Mouse (Mus musculus) neural tube, embryonic 15.5 days (tissue): ENCODE data around the gene Exoc6b. TPM values are rescaled to one million over a fixed set of nuclear protein-coding genes. Genes with fewer than 3 reads are reported as not detected.

Experiments used
- ATAC-seq: fragments of 200-750 bp; cut with Nextera tagmentation; 2 replicates; pipeline ENCODE4 v1.8.0; 2017; ENCODE audit warnings: mild to moderate bottlenecking, moderate TSS enrichment, moderate library complexity; ENCODE audit not compliant: low FRiP score
- H3K27ac ChIP-seq: fragments of 300-500 bp; sonication (generic); replicated peaks from 2 replicates; pipeline ENCODE4 v1.5.1; 2015; ENCODE audit warnings: mild to moderate bottlenecking, inconsistent platforms
- H3K27me3 ChIP-seq: fragments of 300-500 bp; sonication (generic); replicated peaks from 2 replicates; pipeline ENCODE4 v1.6.1; 2015; ENCODE audit warnings: inconsistent platforms
- H3K36me3 ChIP-seq: fragments of 300-500 bp; sonication (generic); 2 replicates; pipeline ENCODE4 v1.6.1; 2015; ENCODE audit warnings: inconsistent platforms
- H3K4me1 ChIP-seq: fragments of 300-500 bp; sonication (generic); 2 replicates; pipeline ENCODE4 v1.6.1; 2015; ENCODE audit warnings: inconsistent platforms
- H3K4me2 ChIP-seq: fragments of 300-500 bp; sonication (generic); 2 replicates; pipeline ENCODE4 v1.6.1; 2015; ENCODE audit warnings: inconsistent platforms, mild to moderate bottlenecking, moderate library complexity
- H3K4me3 ChIP-seq: fragments of 300-500 bp; sonication (generic); replicated peaks from 2 replicates; pipeline ENCODE4 v1.5.1; 2015; ENCODE audit warnings: mild to moderate bottlenecking, inconsistent platforms
- H3K9ac ChIP-seq: fragments of 300-500 bp; sonication (generic); replicated peaks from 2 replicates; pipeline ENCODE4 v1.6.1; 2015; ENCODE audit warnings: mild to moderate bottlenecking, inconsistent platforms
- H3K9me3 ChIP-seq: fragments of 300-500 bp; sonication (generic); replicated peaks from 2 replicates; pipeline ENCODE4 v1.6.1; 2016; ENCODE audit warnings: inconsistent platforms
- WGBS: fragments of 180-500 bp; shearing (Covaris S2); methylation state at CpG from one replicate; pipeline ENCODE4 v1.1.7; 2015; ENCODE audit warnings: mixed read lengths; 5-methylcytosine and 5-hydroxymethylcytosine counted together
- polyA plus RNA-seq: library from polyadenylated mRNA; unstranded; fragments of >200 nt; fragmentation: Nextera tagmentation; extraction: Ambion mirVana; gene quantifications from 2 replicates; pipeline ENCODE4 v1.2.1, GENCODE M21; 2015

Gene Exoc6b
- polyA plus RNA-seq, 1 experiment from 2014 or later = 44.5 TPM

DNA sequence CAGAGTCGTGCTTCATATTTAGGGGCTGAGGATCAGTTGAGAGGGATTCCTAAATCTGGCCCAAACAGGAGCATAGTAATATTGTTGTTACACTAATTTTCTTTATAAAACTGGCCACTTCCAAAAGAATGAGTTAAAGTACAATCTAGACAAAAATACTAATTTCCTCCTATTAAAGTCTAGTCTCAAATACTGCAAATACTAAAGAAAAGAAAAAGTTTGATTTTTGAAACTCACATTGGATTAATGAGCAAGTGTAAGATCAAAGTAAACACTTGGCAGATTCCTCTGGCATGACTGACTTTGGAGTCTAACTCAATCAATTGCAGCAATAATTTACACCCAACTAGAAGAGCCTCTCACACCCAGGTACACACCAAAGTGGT is 371.0 kb downstream of the Exoc6b start:
- no peak for ATAC-seq
- no peak overlapping the region for H3K9ac ChIP-seq
- whole genome bisulfite sequencing = 56% methylated on average over 1 of the region's 1 CpGs

DNA sequence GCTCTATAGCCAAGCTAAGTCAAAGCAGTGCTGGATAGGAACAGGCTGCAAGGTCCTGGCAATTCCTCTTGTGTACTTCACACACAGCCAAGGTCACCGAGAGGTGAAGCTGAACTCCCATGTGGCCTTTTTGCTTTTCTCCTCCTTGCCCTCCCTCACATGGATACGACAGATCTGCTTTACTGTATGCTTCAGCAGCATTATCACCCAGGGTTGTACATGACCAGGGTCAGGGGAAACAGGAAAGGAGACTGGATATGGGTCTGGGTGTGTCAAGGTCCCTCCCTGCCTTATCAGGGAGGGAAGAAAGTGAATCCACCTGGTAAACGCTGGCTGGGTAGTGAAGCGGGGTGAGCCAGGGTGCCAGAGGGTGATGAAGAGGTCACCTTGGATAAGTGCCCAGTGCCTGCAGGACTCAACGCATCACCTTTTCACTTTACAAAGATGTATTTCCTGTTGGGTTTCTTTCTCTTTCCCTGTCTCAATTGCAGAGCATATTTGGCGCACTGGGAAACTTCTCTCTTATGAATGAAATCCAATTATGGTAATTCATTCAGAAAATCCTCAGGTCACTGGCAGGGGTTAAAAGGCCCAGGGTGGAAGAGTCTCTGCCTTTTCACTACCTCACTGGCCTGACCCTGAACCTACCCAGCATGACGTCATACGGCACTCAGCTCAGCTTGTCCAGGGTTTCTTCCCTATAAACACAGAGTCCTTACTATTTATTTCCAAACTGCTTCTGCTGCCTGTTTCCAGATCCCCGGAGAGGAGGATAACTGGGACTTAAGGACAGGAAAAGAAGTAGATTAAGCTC is 371.6 kb downstream of the Exoc6b start:
- ATAC-seq = no peak
- WGBS = 40% methylated on average over 9 of the region's 9 CpGs
- no peaks in the 10 kb centered on the region for H3K9me3 ChIP-seq
- peaks cover 10% of the 10 kb centered on the region; the same call in 1 of the 2 replicates for H3K4me1 ChIP-seq
- no peaks in the 10 kb centered on the region for H3K36me3 ChIP-seq
- H3K9ac ChIP-seq = no peak overlapping the region
- H3K4me2 ChIP-seq = no peak overlapping the region
- no peak overlapping the region for H3K4me3 ChIP-seq
- no peaks in the 10 kb centered on the region for H3K27me3 ChIP-seq
- no peak overlapping the region for H3K27ac ChIP-seq

More for the DNA sequence above, 371.0 kb downstream of the Exoc6b start:
- Histone ChIP-seq H3K36me3 (no peaks in the 10 kb centered on the region), H3K4me3 (no peak overlapping the region), H3K4me2 (no peak overlapping the region), H3K27ac (no peak overlapping the region), H3K27me3 (no peaks in the 10 kb centered on the region), H3K9me3 (no peaks in the 10 kb centered on the region), H3K4me1 (peaks cover 9% of the 10 kb centered on the region; the same call in 1 of the 2 replicates)

DNA sequence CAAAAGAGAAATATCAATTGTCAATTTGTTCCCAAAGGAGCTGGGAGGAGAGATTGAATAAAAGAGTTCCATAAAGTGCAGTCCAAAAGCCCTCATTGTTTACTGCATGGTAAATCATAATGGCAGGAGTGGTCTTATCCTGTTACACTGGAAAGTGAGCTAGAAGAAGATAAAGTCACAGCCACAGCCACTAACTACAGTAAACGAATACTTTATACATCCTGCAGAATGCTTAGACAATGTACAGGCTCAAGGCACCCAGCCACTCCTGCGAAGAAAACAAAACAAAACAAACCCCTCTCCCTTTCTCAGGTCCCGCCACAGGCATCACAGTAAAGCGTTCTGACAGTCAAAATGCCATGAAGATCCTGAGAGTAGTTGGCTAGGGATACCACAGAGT is 375.5 kb downstream of the Exoc6b start:
- H3K9me3 ChIP-seq = no peaks in the 10 kb centered on the region
- H3K9ac ChIP-seq = no peak overlapping the region
- ATAC-seq = no peak
- no peak overlapping the region for H3K4me3 ChIP-seq
- 60% methylated on average over 4 of the region's 4 CpGs for WGBS
- H3K36me3 ChIP-seq = no peaks in the 10 kb centered on the region
- H3K4me2 ChIP-seq = no peak overlapping the region
- no peaks in the 10 kb centered on the region for H3K27me3 ChIP-seq
- H3K27ac ChIP-seq = no peak overlapping the region
- peaks cover 10% of the 10 kb centered on the region; the same call in 1 of the 2 replicates for H3K4me1 ChIP-seq

DNA sequence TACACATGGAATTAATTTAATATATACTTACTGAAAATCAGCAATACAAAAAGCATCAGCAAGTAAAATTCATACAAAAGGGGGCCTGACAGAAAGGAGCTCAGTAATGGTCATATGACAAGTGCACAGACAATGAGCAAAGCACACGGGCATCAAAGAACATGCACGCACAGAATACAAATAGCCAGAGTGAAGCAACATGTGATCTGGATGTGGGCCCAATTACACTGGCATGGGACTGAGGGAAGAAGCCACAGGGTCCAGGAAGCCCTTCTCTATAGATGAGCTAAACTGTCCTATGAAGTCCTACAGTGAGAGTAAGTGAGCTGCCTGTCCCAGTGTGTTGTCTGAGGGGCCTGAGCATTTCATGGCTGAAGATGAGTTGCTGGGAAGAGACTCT is 376.1 kb downstream of the Exoc6b start:
- H3K4me3 ChIP-seq = no peak overlapping the region
- no peaks in the 10 kb centered on the region for H3K36me3 ChIP-seq
- no peak overlapping the region for H3K4me2 ChIP-seq
- H3K4me1 ChIP-seq = peaks cover 10% of the 10 kb centered on the region; the same call in 1 of the 2 replicates
- 48% methylated on average over 2 of the region's 2 CpGs for WGBS
- H3K9me3 ChIP-seq = no peaks in the 10 kb centered on the region
- H3K27ac ChIP-seq = no peak overlapping the region
- no peak overlapping the region for H3K9ac ChIP-seq
- no peaks in the 10 kb centered on the region for H3K27me3 ChIP-seq
- ATAC-seq = no peak

GRCm38 (mm10) chr6:84691907-84692306 is 377.4 kb downstream of the Exoc6b start:
- H3K4me3 ChIP-seq = no peak overlapping the region
- ATAC-seq = no peak
- no peak overlapping the region for H3K4me2 ChIP-seq
- 97% methylated on average over 3 of the region's 3 CpGs for WGBS
- 0 out of 2 replicates have a peak, but pooled peaks cover 2% of the 10 kb centered on the region for H3K4me1 ChIP-seq
- H3K36me3 ChIP-seq = no peaks in the 10 kb centered on the region
- H3K9ac ChIP-seq = no peak overlapping the region
- H3K27ac ChIP-seq = no peak overlapping the region
- H3K27me3 ChIP-seq = no peaks in the 10 kb centered on the region
- H3K9me3 ChIP-seq = no peaks in the 10 kb centered on the region

DNA sequence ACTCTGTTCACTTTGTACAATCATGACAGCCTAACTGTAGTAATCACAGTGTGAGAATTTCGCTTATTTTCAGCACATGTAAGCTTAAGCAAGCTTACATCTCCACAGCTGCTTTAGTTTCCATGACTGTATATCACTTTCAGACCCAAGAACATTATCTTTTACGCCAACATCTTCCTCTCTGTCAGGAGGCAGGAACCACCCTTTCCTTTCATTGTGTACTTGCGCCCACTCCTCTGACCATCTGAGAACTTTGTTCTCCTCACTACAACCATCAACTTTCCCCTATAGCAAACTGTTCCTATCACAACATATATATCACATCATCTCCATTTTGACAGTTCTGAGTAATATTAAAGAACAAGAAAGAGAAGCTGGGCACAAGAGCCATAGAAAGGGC is 391.5 kb downstream of the Exoc6b start:
- no peak overlapping the region for H3K4me3 ChIP-seq
- H3K4me2 ChIP-seq = no peak overlapping the region
- H3K27me3 ChIP-seq = no peaks in the 10 kb centered on the region
- H3K9ac ChIP-seq = no peak overlapping the region
- no peak overlapping the region for H3K27ac ChIP-seq
- no peaks in the 10 kb centered on the region for H3K36me3 ChIP-seq
- 86% methylated on average over 3 of the region's 3 CpGs for WGBS
- H3K9me3 ChIP-seq = no peaks in the 10 kb centered on the region
- no peaks in the 10 kb centered on the region for H3K4me1 ChIP-seq
- no peak for ATAC-seq

GRCm38 (mm10) chr6:84674936-84675335 is 394.4 kb downstream of the Exoc6b start:
- 95% methylated on average over 3 of the region's 3 CpGs for whole genome bisulfite sequencing
- Histone ChIP-seq H3K4me1 (no peaks in the 10 kb centered on the region), H3K4me2 (no peak overlapping the region), H3K27ac (no peak overlapping the region), H3K36me3 (no peaks in the 10 kb centered on the region), H3K4me3 (no peak overlapping the region), H3K9ac (no peak overlapping the region), H3K27me3 (no peaks in the 10 kb centered on the region), H3K9me3 (no peaks in the 10 kb centered on the region)
- no peak for ATAC-seq

DNA sequence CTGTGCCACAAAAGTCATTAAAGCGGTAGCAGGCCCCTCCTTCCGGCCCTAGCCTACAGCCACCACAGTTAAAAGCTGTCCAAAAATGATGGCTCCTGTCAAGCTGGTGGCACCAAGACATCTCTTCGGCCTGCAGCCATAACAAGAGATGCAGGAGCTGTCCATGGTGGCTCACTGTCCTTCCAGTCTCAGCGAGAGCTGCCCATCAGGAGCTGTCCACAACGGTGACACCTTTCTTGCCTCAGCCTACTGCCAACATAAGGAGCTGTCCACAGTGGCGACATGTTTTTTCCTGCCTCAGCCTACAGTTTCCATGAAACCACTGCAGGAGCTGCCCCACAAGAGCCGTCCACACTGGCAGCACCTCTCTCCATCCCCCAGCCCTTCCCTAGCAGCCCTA is 395.2 kb downstream of the Exoc6b start:
- H3K27ac ChIP-seq = no peak overlapping the region
- 88% methylated on average over 7 of the region's 7 CpGs for WGBS
- no peak overlapping the region for H3K4me2 ChIP-seq
- no peaks in the 10 kb centered on the region for H3K4me1 ChIP-seq
- ATAC-seq = no peak
- no peaks in the 10 kb centered on the region for H3K36me3 ChIP-seq
- no peak overlapping the region for H3K9ac ChIP-seq
- H3K27me3 ChIP-seq = no peaks in the 10 kb centered on the region
- H3K4me3 ChIP-seq = no peak overlapping the region
- H3K9me3 ChIP-seq = no peaks in the 10 kb centered on the region

DNA sequence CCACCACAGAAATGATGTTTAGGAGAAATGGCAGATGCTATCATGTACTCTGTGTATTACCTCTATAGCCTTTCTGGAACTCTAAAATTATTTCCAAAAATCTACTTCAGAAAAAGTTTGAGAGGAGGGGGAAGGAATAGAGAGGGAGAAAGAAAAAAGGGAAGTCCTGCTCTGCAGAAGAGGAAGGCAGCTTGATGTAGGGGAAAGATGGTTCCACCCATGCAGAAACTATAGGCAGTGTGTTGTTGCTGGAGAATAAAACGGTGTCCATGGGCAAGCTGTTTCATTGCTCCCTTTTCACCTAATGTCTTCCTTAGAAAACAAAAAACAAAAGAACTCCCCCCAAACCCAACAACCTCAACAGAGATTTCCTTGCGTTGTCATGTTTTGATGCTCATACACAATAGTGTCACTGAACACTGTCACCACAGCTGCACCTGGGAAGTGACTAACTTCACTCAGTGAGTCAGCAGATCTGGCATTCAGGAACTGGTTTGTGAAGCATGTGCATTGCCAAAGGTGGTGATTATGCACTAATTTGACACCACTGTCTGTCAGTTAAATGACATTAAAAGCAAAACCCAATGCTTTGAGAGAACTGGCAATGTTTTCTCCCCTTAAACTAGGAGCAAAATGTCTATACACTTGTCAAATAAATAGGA is 407.7 kb downstream of the Exoc6b start:
- Histone ChIP-seq H3K4me3 (no peak overlapping the region), H3K9me3 (no peaks in the 10 kb centered on the region), H3K27me3 (no peaks in the 10 kb centered on the region), H3K4me1 (no peaks in the 10 kb centered on the region), H3K36me3 (no peaks in the 10 kb centered on the region), H3K4me2 (no peak overlapping the region), H3K27ac (no peak overlapping the region), H3K9ac (no peak overlapping the region)
- ATAC-seq = no peak
- WGBS = 81% methylated on average over 2 of the region's 2 CpGs

DNA sequence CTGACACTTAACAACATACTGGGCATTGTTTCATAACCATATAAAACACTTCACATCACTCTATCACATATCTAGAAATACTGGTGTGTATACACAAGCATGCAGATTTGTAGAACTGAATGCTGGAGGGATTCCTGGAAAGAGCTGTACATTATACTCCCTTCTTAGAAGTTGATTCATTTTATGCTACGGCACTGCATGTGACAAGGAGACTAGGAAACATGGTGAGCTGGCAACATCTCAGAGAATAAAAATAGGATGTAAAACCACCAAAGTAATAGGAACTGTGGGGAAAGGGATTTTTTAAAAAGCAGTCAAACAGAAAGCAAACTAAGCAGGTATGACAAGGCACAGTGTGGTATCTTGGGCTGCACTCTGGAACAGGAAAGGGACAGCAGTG is 408.3 kb downstream of the Exoc6b start:
- WGBS = 78% methylated on average over 1 of the region's 1 CpGs

GRCm38 (mm10) chr6:84657091-84657490 is 412.2 kb downstream of the Exoc6b start:
- no peaks in the 10 kb centered on the region for H3K4me1 ChIP-seq

More for the DNA sequence above, 408.3 kb downstream of the Exoc6b start:
- ATAC-seq = no peak
- Histone ChIP-seq H3K9me3 (no peaks in the 10 kb centered on the region), H3K36me3 (no peaks in the 10 kb centered on the region), H3K27me3 (no peaks in the 10 kb centered on the region), H3K9ac (no peak overlapping the region), H3K27ac (no peak overlapping the region), H3K4me3 (no peak overlapping the region), H3K4me2 (no peak overlapping the region), H3K4me1 (no peaks in the 10 kb centered on the region)

GRCm38 (mm10) chr6:84656680-84657079 is 412.6 kb downstream of the Exoc6b start:
- Histone ChIP-seq H3K9ac (no peak overlapping the region), H3K4me3 (no peak overlapping the region), H3K9me3 (no peaks in the 10 kb centered on the region), H3K36me3 (no peaks in the 10 kb centered on the region), H3K27ac (no peak overlapping the region), H3K27me3 (no peaks in the 10 kb centered on the region), H3K4me2 (no peak overlapping the region), H3K4me1 (no peaks in the 10 kb centered on the region)
- 48% methylated on average over 2 of the region's 2 CpGs for WGBS
- ATAC-seq = no peak

More at GRCm38 (mm10) chr6:84657091-84657490, 412.2 kb downstream of the Exoc6b start:
- no peak for ATAC-seq
- no peak overlapping the region for H3K4me2 ChIP-seq
- no peaks in the 10 kb centered on the region for H3K27me3 ChIP-seq
- H3K9me3 ChIP-seq = no peaks in the 10 kb centered on the region
- 39% methylated on average over 1 of the region's 1 CpGs for WGBS
- no peak overlapping the region for H3K4me3 ChIP-seq
- no peak overlapping the region for H3K27ac ChIP-seq
- no peak overlapping the region for H3K9ac ChIP-seq
- no peaks in the 10 kb centered on the region for H3K36me3 ChIP-seq
